Mouse (Mus musculus): ENCODE measurements around the gene Gng12. TPM values are rescaled to one million over a fixed set of nuclear protein-coding genes. Genes with fewer than 3 reads are reported as not detected.
"Not testable (repeated sequence)": the region's sequence is repeated elsewhere in the genome, so short reads cannot be mapped to it uniquely, and the experiment has no call there.

The Gng12 gene
- polyA plus RNA-seq, 1 experiment: 91.9 TPM

DNA sequence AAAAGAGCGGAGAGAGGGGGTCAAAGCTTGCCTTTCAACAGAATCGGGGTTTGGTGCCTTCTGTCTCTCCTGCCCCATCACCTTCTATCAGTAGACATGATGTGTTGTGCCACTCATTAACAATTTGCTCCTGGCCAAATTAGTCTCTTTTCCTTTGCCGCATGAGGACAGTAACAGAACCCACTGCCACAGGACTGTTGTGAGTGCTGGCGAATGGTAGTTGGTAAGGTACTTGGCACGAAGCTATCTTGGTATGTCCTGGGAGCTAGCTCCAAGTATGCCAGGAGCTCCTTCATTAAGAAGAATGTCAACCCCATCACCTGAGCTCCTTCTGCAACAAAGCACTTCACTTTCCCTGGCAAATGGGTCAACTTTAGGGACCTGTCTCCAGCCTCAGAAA is 134.6 kb downstream of the Gng12 start:
- Histone ChIP-seq H3K27ac (replicated peaks; ENCODE audit: low read depth, low read length) (no peak overlapping the region), H3K4me1 (ENCODE audit: control insufficient read depth, insufficient read depth, insufficient read length, low read length) (no peaks in the 10 kb centered on the region), H3K4me3 (ENCODE audit: insufficient read depth, low read depth, low read length) (no peak overlapping the region)

DNA sequence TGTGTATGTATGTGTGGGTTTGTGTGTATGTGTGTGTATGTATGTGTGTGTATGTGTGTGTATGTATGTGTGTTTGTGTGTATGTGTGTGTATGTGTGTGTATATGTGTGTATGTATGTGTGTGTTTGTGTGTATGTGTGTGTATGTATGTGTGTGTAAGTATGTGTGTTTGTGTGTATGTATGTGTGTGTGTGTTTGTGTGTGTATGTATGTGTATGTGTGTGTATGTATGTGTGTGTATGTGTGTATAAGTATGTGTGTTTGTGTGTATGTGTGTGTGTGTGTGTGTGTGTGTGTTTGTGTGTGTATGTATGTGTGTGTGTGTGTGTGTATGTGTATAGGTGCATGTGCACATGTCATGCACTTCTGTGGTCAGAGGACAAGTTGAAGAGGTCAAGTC is 136.4 kb downstream of the Gng12 start:
- H3K4me1 ChIP-seq (ENCODE audit: control insufficient read depth, insufficient read depth, insufficient read length, low read length); H3K27ac ChIP-seq (replicated peaks; ENCODE audit: low read depth, low read length); H3K4me3 ChIP-seq (ENCODE audit: insufficient read depth, low read depth, low read length): not testable (repeated sequence)

DNA sequence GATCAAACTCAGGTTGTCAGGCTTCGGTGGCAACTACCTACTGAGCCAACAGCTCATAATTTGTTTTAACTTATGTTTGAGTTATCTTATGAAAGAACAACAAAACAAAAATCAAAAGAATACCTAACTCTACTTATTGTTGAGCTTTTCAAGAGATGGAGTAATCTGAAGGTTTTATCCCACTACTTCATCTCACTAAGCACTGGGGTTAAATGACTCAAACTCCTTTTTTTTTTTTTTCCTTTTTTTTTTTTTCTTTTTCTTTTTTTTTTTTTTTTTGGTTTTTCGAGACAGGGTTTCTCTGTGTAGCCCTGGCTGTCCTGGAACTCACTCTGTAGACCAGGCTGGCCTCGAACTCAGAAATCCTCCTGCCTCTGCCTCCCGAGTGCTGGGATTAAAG is 136.8 kb downstream of the Gng12 start:
- H3K27ac ChIP-seq (replicated peaks; ENCODE audit: low read depth, low read length); H3K4me3 ChIP-seq (ENCODE audit: insufficient read depth, low read depth, low read length); H3K4me1 ChIP-seq (ENCODE audit: control insufficient read depth, insufficient read depth, insufficient read length, low read length): not testable (repeated sequence)

DNA sequence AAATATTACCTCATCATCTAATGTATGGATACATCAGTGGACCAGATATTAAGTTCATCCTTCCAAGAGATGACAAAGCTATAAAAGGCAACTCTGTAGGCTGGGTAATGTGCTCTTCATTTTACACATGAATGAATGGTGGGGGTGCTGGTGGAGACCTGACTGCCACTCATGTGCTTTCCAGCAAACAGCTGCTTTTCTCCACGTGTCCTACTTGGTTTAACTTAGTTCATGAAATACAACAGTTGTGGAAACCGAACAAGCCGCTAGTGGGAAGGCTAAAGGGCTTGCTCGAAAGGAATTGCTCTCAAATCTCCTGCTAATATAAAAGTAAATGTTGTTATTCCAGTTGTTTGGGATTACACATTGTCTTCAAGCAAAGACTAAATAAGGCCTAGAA is 137.4 kb downstream of the Gng12 start:
- no peaks in the 10 kb centered on the region for H3K4me1 ChIP-seq (ENCODE audit: control insufficient read depth, insufficient read depth, insufficient read length, low read length)
- H3K27ac ChIP-seq (replicated peaks; ENCODE audit: low read depth, low read length): no peak overlapping the region
- H3K4me3 ChIP-seq (ENCODE audit: insufficient read depth, low read depth, low read length): no peak overlapping the region

DNA sequence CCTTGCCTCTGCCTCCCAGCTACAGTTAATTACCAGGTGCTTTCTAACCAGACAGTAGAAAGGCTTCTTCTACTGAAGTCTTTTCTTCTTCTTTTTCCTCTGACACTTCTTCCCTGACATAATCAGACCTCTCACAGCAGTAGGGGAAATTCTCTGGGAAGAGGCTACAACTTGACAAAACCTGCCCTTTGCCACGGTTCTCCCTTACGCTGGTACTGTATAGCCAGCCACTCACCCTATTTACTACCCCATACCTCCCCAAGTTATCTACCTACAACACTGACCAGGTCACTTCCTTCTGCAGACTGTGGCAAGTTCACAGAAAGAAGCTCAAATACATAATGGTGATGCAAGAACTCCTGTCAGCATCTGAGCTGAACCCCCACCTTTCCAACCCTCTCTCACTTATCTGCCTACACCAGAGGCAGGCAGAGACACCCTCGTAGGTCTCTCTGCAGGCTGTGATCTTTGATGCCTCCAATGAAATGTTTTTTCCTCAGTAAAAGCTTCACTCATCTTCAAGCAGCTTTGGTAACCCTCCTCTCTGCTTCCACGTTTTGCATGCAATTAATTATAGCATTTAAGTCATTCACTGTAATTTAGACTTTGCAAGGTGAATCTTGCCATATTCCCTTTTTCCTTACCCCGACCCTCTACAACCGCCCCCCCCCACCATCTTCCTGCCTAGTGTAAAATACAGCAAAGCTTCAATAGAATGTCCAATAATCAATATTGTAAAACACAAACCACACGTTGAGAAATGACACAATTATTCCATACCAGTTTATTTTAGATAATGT is 138.3 kb downstream of the Gng12 start:
- H3K4me3 ChIP-seq (ENCODE audit: insufficient read depth, low read depth, low read length): no peak overlapping the region
- H3K27ac ChIP-seq (replicated peaks; ENCODE audit: low read depth, low read length): no peak overlapping the region
- H3K4me1 ChIP-seq (ENCODE audit: control insufficient read depth, insufficient read depth, insufficient read length, low read length): no peaks in the 10 kb centered on the region

DNA sequence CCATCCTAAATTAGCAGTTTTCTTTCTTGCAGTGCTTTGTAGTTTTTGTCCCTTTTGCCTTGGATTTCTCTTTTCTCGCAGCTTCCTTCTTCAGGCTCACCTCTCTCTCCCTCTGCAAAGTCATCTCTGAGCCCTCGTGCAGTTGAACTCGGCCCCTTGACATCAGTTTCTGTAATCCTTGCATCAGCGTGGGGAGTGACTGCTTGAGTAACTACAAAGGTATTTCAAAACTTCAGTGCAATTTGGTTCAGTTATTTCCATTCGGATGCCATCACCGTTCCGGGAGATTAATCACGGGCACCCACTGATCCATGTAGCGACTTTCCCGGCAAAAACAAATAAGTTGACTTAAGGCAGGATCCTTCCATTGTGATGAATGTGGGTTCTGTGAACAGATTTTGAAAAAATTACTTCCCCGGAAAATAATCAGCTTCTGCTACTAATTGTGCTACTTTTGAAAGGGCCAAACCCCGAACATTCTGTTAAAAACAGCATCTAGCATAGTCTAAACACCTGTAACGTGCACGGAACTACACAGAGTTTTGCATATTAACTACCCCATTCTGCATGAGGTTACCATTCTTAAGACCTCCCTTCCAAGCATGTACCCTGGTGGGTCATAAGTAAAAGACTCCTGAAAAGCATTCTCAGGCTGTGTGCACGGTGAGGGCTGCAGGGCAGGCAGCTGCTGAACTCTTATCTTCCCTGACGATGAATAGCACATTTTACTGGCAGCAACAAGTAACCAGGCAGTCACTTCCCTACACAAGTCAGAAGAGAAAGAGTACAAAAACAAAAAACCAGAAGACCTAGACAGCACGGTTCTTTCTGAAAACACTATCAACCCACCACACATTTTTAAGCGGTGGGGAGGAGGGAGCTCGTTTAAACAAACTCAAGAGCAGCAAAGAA is 139.4 kb downstream of the Gng12 start:
- Histone ChIP-seq H3K4me1 (ENCODE audit: control insufficient read depth, insufficient read depth, insufficient read length, low read length) (no peaks in the 10 kb centered on the region), H3K4me3 (ENCODE audit: insufficient read depth, low read depth, low read length) (peak overlapping the region; percentile 88), H3K27ac (replicated peaks; ENCODE audit: low read depth, low read length) (no peak overlapping the region)

DNA sequence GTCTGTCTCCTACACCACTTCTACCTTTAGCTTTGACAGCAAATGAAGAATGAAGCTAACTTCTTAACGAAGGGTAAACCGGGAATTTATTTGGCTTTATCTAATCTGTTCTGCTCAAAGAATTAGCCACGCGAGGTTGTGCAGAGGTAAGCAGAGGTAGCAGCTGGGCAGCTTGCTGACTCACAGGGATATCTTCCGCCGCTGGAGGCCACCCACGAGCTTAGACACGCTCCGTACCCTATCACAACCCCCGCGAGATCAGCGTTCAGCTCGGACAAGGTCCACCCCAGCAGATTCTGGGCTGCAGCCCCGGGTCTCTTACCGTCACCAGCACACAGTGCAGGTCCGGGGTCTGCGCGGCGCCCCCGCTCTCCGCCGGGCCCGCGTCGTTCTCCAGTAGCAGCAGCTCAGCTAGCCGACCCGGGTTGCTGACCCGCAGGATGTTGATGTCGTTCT is 140.2 kb downstream of the Gng12 start:
- no peak overlapping the region; the same call in 1 of the 2 replicates for H3K27ac ChIP-seq (replicated peaks; ENCODE audit: low read depth, low read length)
- peak overlapping the region; percentile 88 for H3K4me3 ChIP-seq (ENCODE audit: insufficient read depth, low read depth, low read length)
- no peaks in the 10 kb centered on the region; the same call in 1 of the 2 replicates for H3K4me1 ChIP-seq (ENCODE audit: control insufficient read depth, insufficient read depth, insufficient read length, low read length)

DNA sequence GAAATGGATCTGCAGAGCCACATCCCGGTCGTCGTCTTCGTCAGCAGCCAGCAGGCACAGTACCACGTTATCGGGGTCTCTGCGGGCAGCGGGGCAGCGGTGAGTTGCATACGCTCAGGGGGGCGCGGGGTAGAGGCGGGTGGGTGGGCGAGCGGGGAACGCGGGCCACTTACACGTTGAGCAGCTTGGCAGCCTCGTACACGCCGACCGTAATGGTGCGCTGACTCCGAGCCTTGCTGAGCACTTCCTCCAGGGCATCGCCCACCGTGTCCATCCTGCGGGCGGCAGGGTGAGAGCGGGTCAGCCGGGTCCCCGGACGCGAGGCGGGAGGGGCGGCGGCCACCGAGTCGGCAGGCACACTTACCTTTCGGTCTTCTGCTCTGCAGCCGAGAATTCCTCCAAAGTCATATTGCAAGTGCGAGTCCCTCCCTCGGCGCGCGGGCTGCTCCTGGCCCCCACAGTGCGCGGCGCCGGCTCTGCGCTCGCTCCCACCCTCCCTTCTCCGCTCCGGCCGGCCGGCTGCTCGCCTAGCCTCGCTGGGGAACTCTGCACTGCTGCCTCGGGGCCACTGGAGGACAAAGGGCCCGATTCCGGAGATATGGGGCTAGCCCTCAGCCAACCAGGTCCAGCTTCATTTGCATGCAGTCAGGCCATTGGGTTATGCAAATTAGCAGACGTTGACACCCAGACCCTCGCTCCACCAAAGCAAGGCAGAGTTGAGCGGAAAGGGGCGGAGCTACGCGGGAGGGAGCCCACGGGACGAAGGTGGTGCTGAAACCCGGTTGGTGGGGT is 140.8 kb downstream of the Gng12 start, which contains the start of gene Gadd45a:
Gene Gadd45a, minus strand, starts transcription at position 621 of the 792 bp plus-strand sequence.
- H3K4me1 ChIP-seq (ENCODE audit: control insufficient read depth, insufficient read depth, insufficient read length, low read length): no peaks in the 10 kb centered on the region; the same call in 1 of the 2 replicates
- peak within 1 kb of the TSS; percentile 88 for H3K4me3 ChIP-seq (ENCODE audit: insufficient read depth, low read depth, low read length)
- peak within 1 kb of the TSS; percentile 35 for H3K27ac ChIP-seq (replicated peaks; ENCODE audit: low read depth, low read length)

DNA sequence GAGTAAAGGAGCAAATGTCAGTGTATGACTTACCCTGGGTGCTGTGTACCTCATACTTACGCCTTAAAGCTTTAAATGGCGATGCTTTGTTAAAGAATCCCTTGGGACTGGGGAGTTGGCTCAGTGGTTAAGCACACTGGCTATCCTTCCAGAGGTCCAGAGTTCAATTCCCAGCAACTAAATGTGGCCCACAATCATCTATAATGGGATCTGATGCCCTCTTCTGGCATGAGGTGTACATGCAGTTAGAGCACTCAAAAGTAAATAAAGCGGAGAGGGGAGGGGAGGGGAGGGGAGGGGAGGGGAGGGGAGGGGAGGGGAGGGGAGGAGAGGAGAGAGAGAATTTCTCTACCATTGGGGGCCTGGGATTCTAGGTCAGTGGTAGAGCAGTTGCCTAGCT is 142.8 kb downstream of the Gng12 start:
- H3K4me3 ChIP-seq (ENCODE audit: insufficient read depth, low read depth, low read length): no peak overlapping the region
- H3K27ac ChIP-seq (replicated peaks; ENCODE audit: low read depth, low read length): no peak overlapping the region
- no peaks in the 10 kb centered on the region; the same call in 1 of the 2 replicates for H3K4me1 ChIP-seq (ENCODE audit: control insufficient read depth, insufficient read depth, insufficient read length, low read length)

DNA sequence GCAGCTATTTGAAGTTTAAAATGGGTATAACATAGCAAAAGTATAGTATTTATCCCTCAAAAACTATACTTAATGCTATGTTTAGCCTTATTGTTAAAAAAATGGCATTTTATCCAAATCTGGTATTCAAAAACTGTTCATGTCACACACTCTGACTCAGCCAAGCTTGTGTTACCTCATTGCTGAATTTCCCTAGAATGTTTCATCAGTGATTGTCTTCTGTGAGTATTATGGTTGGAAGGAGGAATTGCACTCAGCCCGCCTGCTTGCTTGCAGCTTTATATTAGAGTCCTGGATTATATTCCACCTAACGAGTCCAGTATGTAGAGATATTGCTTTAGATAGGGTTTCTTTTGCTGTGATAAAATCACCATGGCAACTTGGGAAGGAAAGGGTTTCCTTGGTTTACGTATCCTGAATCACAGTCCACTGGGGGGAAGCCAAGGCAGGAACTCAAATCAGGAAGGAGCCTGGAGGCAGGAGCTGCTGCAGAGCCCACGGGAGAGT is 144.8 kb downstream of the Gng12 start:
- Histone ChIP-seq H3K4me1 (ENCODE audit: control insufficient read depth, insufficient read depth, insufficient read length, low read length) (no peaks in the 10 kb centered on the region; the same call in 1 of the 2 replicates), H3K4me3 (ENCODE audit: insufficient read depth, low read depth, low read length) (no peak overlapping the region), H3K27ac (replicated peaks; ENCODE audit: low read depth, low read length) (no peak overlapping the region)

DNA sequence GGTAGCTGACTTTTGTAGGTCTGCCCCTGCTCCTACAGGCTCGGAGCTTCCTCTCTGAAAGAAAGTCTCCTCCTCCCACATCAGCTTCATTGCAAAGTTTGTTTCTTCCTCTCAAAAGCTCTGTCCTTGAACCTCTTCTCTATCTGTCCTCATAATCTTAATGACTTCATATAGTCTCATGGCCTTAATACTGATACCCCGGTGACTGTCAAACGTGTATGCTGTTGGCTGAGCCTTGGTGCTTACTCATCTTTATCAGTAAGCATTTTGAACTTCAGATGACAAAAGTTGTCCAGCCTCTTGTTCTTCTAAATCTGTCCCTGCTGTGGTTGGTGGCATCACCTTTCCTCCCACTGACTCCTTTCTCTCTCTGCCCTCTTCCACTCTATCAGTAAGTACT is 149.2 kb downstream of the Gng12 start:
- Histone ChIP-seq H3K4me3 (ENCODE audit: insufficient read depth, low read depth, low read length) (no peak overlapping the region), H3K4me1 (ENCODE audit: control insufficient read depth, insufficient read depth, insufficient read length, low read length) (no peaks in the 10 kb centered on the region; the same call in 1 of the 2 replicates), H3K27ac (replicated peaks; ENCODE audit: low read depth, low read length) (no peak overlapping the region)

DNA sequence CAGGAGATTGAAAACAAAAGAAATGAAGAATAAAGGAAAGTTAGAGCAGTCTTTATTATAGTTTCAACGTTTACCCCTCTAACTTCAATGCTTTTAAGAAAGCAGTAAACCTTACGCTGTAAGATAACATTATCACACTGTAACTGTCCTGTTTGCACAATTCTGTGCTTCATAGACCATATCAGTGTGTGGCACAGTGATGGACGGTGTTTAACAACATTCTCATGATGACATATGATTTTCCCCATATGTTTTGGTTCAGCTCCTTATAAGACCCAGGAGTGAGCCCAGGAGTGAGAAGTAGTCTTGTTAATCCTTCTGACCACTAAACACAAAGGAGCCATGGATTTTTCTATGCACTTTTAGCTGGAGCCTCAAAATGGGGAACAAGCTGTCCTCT is 150.7 kb downstream of the Gng12 start:
- H3K4me1 ChIP-seq (ENCODE audit: control insufficient read depth, insufficient read depth, insufficient read length, low read length): no peaks in the 10 kb centered on the region
- no peak overlapping the region for H3K4me3 ChIP-seq (ENCODE audit: insufficient read depth, low read depth, low read length)
- H3K27ac ChIP-seq (replicated peaks; ENCODE audit: low read depth, low read length): no peak overlapping the region

DNA sequence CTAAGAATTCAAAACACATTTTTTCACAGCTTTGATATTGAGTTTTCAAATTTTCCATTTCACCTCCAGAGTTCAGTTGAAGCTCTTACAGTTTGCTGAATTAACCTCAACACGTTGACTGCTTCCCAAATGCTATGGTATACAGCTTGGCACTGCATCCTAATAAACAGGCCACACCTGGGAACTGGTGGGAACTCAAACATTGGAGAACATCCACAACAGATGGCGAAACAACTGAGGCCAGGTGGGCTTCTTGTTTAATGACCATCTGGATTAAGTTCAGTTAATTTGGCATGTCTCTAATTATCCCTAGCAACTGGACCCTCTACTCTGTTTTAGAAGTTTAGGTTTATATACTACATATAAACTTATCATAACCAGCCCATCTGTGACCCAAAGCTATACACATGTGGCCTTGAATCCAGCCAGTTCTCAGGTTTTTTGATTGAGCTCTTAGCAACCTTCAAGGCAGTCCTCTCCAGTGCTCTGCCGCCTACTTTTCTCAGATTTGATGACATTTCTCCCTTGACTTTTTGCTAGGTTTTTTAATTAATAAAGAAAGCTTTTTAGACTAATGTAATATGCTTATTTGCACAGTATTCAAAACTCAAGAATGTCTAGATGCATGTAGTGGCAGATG is 152.0 kb downstream of the Gng12 start:
- Histone ChIP-seq H3K4me1 (ENCODE audit: control insufficient read depth, insufficient read depth, insufficient read length, low read length) (no peaks in the 10 kb centered on the region), H3K27ac (replicated peaks; ENCODE audit: low read depth, low read length) (no peak overlapping the region)

More for the DNA sequence above, 152.0 kb downstream of the Gng12 start:
- no peak overlapping the region for H3K4me3 ChIP-seq (ENCODE audit: insufficient read depth, low read depth, low read length)
